Mouse (Mus musculus) gonadal fat pad, adult 2 months (tissue): ENCODE data around the gene Mgst3. TPM values are rescaled to one million over a fixed set of nuclear protein-coding genes. Genes with fewer than 3 reads are reported as not detected.

ENCODE experiments used
- DNase-seq: peaks from one replicate; pipeline ENCODE4 v3.0.0-alpha.2; 2012; ENCODE audit warnings: low read depth
- polyA plus RNA-seq: library from polyadenylated mRNA; depleted of rRNA; stranded (reverse); fragments of >200 nt; gene quantifications from 2 replicates; pipeline ENCODE4 v1.2.3, GENCODE M21; 2012; rRNA removed

Gene Mgst3
- 252 and 380 TPM in 2 replicates for polyA plus RNA-seq

DNA sequence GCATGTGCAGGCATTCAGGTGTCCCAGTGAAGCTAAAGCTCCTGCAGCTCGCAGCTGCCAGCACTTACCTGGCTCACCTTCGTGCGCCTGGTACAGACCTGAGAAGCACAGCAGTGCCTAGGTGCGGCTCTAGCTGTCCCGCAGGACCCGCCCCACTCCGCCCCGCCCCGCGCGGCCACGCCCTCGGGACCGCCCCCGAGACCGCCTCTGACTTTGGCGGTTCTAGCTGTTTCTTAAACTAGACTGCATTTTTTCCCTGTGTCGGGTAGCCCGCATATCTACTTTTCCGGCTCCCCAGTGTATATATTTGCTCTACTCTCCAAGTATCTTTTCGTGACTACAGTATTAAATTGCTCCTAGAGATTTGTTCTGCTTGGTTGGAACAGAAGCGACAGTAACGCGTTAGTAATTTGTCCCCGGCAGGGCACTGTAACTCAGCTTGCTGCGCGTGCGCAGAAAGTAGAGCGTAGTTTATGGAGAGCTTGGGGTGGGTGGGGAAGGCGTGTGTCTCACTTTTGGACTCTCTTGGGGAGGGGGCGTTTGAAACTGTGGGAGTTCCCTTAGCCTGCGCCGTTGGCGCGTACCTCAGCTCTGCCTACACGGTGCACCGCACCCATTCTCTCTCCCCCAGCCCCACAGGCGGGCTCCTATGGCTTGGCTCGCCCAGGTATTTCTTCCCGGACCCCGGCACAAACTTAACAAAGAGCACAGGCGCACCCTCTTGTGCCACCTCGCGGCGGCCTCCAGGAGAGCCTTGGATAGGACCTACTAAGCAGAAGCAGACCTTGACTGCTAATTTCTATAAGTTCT, at the start of gene Mgst3:
Mgst3 (minus strand) TSS at position 159 of the 810 bp plus-strand sequence.
- DNase-seq, result peak; percentile 84

DNA sequence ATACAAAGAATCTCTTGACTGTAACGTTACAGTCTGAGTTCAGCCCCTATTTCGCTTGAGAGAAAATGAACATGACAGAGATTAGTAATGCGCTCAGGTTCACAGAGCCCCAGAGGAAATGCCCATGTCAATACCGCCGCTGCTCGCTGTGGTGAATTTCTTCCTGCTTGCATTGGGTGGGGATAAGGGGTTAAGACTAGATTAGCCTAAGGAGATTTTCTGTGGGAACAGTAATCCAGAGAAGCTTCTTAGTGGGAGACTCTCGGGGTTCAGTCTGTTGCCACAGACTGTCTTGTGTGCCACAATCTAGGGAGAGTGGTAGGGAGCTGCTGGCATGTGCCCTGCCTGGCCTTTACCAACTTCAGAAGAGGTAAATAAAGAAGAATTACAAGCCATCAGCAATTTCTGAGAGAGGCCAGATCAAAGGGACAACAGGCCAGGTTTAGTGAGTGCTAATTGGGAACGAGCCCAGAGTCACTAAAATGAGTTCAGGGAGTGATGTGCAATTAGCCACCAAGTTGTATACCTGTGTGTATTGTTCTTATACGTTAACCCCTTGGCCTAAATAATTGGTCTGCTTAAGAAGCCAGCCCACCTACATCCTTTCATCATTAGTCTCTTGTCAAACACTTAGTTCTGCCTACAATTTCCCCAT, 44.7 kb upstream of the Mgst3 start:
- no peak for DNase-seq

DNA sequence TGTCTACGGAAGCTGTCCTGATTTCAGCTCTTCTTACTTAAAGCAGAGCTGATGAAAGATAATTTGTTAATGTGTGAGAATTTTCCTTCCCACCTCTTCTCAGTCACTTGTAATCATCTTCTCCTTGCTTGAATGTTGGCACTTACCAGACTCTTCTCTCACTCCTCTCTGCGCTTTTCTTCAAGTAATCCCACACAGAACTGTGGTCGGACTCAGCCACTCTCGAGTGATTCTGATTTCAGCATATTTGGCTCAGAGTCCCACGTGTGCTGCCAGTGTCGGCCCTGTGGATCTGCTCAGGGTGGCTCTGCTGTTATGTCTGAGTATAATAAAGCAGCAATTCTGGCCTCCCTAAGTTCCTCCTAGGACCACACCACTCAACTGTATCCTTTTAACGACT, 43.5 kb upstream of the Mgst3 start:
- DNase-seq, result no peak

DNA sequence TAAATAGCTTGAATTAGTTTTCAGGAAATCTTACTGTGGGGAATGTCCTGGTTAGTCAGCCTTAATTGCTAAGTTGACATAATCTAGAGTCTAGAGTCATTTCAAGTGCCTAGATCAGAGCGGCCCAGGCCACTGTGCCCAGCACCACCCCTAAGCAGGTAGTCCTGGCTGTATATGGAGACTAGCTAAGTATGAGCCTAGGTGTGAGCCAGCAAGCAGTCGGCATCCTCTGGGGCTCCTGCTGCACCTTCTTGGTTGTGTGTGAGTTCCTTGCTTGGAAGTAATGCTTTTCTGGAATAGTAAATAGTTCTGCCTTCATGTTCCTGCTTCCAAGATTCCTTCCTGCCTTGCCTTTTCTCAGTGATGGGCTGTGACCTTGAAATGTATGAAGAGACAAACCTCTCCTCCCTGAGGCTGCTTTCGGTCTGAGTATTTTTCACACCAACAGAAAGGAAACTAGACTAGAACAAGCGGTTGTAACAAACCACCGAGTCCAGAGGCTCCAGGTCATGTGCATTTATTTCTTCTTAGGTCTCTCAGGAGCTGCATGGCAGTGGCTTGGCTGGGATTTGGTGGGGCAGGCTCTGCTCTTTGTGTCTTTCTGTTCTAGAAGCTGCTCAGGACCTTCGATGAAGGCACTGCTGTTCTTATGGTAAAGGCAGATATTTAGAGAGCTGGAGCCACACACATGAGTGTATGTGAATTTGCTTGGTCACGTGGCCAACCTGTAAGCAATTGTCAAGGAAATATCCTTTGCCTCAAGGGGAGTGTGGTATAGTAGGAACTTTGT, 42.7 kb upstream of the Mgst3 start:
- DNase-seq, result no peak

DNA sequence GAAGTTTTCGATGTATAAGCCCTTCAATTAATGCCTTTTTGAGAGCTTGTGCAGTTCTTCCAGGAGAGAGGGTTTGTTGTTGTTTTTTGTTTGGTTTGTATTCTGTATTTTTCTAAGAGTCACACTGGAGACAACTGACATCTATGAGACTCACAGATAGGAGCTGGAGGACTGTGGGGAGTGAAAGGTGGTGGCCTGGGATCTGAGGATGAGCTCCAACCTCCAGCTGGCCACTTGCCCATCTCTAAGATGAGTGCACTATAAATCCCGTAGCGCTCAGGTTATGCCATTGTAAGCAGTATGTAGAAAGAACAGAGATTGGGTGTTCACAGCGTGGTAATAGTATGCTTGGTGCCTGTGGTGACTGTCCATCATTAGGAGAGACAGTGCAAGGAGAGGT, 41.3 kb upstream of the Mgst3 start:
- DNase-seq, result no peak

DNA sequence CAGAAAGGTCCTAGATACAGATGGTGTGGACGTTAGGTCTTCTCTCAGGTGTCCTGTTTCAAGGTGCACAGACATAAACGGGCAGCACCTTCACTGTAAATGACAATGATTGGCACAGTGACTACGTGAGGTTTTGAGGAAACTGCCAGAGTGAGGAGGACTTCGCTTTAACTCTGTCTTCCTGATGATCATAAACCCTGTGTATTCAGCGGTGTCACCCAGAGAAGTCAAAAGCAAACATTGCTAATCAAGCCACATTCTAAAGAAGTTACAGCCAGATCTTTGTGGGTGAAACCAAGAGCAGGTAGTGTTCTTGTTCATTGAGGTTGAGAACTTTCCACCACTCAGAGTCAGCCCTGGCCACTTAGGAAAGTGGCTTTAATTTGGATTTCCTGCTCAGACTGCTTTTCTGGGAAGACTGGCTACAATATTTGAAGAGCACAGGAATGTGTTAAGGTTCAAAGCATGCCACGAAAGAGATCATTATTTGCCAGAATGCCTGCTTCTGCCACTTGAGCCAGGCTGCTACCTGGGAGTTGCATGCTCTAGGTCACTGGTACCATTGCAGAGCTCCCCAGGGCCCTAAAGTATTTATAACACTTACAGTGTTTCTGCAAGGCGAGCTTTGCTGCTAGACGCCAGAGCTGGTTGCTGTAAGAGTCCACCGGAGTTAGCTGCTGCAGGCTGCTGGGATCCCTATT, 37.5 kb upstream of the Mgst3 start:
- no peak for DNase-seq

DNA sequence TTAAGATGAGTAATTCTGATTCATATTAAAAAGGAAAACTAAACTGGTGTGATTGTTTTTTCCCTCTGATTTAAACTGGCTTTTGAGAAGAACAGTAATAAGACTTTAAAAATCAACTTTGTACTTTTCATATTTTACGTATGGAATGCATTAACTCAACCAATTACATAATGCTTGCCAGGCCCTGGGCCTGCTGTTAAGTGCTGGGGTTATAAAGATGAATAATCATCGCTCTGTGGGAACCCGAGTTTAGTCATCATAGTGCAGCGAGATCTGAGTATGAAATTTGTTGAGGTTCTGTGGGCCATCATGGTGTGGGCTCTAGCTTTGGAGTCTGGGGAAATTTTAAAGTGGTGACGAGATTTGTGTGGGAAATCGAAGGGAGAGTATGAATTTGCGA, 33.0 kb upstream of the Mgst3 start:
- no peak for DNase-seq

DNA sequence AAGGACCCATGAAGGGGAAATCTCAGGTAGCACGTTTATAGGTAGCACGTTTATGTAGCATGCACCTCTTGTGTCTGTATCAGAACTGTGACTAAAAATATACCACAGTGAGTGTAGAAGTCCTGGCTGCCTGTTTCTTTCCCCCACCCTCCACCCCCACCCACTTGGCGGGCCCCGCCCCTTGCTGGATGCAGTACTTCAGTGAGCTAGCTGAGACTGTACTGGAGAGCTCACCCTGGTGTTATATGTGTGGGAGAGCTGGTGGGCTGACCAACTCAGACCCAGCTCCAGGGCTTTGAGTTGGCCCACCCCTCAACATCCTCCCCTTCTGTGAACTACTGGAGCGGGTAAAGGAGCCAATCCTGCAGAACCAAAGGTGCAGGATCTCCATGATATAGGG, 31.9 kb upstream of the Mgst3 start:
- no peak for DNase-seq

DNA sequence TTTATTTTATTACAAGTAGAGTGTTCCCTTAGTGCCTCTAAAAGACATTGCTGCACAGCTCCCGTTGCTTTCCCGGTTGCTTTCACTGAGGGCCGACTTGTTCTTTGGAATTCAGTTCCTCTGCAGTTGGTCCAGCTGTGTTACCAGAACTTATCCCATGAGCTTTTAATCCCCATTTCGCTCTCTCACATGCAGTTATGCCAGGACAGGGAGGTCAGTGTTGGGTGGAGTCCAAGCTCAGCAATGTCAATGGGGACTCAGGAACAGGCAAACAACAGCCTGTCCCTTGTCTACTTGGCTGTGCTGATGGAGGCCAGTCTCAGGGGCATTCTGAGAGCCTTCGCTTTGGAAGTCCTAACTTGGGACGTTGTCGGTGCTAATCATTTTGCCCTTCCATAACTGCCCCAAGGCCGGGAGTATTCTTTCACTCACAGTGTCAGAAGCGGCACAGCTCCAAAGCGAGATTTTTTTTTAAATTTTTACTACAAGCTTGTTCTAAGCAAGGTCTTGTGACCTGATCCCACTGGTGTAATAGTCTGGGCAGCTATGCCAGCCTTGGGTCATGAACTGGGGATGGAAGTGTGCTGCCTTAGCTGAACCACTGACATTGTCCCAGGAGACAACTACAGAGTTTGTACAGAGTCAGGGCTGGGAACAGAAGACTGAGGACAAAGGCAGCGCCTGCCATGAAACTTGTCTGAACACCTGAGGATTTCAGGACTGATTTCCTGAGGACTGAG, 29.0 kb upstream of the Mgst3 start:
- DNase-seq, result no peak

DNA sequence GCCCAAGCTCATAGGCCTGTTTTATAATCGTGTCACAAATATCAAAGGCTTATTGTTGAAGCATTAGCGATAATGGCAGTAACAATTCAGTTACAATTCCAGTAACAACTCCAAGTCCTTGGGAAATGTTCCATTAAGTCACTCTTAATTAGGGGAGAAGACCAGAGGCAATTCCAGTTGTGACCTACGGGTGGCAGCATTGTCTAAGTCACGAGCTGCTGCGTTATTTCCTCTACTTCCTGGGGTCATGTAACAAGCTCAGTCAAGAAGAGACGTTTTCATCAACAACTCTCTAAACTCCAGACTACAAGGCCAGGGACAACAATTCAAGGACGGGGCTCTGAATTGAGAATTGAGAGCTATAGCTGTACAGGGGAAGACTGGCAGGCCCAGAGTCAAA, 21.2 kb upstream of the Mgst3 start:
- DNase-seq, result no peak

DNA sequence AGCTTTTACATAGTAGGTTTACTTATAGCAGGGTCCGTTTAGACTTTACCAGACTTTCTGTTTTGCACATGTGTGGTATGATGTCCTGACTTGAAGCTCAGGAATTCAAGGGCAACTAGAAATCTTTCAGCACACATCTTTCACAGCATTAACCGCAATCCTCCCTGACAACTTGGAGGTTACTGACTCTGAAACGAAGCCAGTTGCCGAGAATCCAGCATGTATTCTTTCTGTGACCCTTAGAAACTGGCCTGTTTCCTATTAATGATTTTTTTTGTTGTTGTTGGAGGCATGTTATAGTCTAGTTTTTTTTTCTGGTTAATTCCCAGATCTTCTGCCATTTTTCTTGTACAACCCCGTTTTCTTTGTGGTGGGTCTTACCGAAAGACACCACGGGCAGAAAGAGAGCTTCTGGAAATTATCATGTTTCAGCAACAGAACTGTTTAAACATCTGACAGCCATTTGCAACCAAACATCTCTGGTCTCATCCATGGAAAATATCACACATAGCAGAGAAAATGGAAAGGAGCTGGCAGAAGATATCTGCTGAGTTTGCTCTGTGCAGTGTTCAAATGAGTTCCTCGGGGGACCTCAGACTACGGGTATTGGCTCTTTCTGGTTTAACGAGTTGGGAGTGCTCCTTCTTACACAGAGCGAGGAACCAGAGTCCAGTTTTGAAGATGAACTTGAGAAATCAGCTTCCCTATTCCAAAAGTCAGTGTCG, 18.5 kb upstream of the Mgst3 start:
- no peak for DNase-seq

DNA sequence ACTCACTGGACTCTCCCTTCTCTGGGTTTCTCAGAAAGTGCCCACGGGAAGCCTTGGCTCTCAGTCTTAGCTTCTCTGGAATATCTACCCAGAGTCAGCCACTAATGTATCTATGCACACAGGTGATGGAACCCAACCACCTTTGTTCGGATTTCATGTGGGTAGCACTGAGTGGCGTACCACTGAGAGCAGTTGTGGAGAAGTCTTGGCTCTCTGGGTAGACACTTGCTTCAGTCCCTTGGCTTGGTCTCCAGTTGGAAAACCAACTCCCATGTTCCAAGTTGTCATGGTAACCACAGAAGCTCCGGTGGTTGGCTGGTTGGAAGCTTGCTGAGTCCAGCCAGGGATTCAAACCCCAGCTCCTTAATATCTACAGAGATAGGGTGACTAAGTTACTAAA, 16.0 kb upstream of the Mgst3 start:
- no peak for DNase-seq

DNA sequence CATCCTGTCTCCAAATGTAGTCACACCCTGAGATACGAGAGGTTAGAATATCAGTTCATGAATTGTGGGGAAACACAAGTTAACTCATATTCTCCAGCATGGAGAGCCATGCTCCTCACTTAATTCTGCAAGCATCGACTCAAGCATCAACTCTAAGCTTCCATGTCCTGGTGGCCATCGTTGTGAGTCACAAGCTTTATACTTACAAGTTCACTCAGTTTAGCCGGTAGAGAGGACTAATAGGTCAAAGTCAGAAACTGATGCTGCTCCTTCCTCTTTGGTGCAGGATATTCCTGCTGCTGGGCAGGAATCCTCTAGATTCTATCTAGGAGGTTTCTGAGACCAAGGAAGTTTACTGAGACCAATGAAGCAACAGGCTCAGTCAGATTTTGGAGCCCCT, 11.6 kb upstream of the Mgst3 start:
- DNase-seq, result no peak

DNA sequence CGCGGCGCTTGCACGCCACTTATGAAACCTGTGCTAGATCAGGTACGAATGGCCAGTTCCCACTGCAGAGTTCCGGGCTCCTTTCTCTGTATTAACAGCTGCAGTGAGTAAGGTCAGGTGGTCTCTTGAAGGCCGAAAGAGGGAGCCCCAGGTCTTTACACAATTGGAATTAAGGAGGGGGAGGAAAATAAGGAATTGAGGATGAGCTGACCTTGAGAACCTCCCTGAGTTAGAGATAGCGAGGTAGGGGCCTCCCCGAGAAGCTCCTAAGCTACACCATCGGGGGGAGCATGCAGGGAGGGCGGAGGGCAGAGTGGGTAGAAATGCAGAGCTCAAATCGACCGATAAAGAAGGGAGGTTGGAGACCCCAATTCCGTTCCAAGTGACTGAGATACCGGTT, 360 bp downstream of the Mgst3 start:
- no peak for DNase-seq

DNA sequence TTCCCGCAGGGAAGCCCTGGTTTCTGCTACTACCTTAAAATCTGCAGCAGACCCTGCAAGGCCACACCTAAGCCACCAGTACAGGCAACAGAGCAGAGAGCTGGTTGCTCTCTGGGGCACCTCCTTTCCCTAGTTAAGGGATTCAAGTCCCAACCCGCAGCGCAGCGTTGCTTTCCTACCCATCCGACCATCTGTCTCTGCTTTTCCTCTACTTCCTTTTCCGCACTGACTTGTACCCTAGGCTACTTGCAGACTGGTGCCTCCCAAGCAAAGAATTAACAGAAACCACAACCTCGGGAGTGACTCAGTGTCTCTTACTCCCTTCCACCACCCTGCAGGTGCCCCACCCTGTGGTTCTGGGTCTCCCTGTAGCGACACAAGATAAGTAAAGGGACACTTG, 954 bp downstream of the Mgst3 start:
- DNase-seq, result no peak

DNA sequence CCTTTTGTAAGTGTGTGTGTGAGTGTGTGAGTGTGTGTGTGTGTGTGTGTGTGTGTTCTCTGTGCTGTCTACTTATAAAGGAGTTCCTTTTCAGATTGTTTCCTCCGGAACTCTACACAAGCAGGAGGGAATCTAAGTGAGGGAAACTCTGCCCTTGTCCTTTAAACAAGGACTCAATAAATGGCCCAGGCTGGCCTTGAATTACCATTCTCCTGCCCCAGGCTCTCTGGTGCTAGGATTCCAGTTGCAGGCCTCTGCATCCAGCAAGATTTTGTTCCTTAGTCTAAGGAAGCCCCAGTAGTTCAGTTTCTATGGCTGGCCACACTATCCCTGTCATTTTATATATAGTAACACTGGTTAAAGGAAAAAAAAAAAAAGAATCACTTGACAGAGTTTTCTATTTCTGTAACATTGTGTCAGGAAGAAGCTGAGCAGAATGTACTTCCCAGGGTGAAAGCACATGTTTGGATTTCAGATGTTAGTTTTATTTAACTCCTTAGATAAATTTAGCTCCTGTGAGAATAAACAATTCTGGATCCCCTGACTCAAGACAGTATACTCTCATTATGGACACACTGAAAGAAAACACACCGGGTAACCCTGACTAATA, 1.5 kb downstream of the Mgst3 start:
- no peak for DNase-seq

DNA sequence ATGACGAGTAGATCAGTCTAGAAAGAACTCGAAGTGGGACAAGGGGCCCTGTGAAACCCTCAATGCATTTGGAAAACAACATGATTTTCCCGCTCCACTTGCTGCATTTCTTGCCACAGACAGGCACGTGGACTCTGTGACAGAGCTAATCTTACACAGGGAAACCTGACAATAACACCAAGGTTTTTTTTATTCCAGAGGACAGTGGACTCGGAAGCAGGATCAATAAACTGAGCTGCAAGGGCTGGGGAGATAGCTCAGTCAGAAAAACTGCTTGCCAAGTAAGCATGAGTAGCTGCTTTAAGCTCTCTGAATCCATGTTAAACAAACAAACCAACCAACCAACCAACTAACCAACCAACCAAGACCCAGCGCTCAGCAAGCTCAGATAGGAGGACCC, 2.4 kb downstream of the Mgst3 start:
- no peak for DNase-seq

DNA sequence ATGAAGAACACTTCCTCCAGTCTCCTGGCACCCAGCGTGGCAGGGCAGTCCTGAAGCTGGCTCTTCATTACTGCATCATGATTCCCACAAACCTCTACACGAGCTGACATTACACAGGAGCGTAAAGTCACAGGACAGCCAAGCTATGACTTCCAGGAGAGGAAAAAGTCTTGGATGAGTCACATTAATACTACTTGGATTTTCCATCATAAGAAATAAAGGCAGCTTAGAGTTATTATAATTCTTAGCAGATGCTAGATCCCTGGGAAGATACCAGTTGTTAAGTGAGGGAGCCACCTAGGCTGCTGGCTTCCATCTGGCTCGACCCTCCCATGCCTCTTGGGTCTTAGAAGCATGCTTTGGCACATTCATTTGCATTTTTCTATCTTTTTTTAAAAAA, 3.3 kb downstream of the Mgst3 start:
- no peak for DNase-seq

DNA sequence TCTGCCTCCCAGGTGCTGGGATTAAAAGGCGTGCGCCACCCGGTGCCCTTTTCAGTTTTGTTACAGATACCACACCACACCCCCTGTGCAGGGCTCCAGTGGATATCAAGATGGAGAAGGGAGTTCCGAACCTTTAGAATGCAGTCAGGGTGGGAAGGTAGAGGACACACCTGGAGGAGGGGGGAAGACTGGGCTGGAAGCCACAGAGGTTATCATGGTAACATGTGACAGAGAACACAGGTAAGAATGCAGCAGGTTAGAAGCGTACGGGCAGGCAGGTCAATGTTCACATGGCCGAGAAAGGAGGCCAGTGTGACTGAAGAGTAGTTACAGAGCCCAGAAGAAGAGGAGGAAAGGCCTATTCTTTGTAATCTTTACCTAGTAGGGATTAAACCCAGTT, 4.1 kb downstream of the Mgst3 start:
- DNase-seq, result no peak

DNA sequence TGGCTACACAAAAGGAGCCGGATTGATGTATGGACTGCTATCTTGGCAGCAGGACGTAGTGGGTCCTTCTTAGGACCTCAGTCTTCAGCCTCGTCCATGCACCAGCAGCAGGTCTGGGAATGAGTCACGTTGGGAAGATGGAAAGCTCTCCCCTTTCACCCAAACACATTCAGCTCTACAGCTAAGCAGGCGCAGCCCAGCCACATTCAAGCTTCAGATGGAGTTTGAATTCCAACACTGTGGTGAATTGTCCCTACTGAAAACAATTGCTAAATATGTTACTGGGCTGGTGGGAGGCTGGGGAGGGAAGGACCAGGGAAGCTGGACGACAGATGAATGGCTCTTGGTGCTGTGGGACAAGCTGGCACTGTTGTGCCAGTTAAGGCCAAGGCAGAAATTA, 5.1 kb downstream of the Mgst3 start:
- DNase-seq, result no peak
